Mouse (Mus musculus) C2C12 (cell line): ENCODE results near the gene Ccdc105.

Experiments used
- CTCF ChIP-seq: IDR thresholded peaks from one replicate; pipeline ENCODE4 v1.5.1; 2011; ENCODE audit not compliant: control insufficient read depth, insufficient read depth, insufficient read length
- FOSL1 ChIP-seq: IDR thresholded peaks from one replicate; pipeline ENCODE4 v1.8.0; 2011; ENCODE audit warnings: mild to moderate bottlenecking, low read length; ENCODE audit not compliant: poor library complexity, insufficient read depth, severe bottlenecking

DNA sequence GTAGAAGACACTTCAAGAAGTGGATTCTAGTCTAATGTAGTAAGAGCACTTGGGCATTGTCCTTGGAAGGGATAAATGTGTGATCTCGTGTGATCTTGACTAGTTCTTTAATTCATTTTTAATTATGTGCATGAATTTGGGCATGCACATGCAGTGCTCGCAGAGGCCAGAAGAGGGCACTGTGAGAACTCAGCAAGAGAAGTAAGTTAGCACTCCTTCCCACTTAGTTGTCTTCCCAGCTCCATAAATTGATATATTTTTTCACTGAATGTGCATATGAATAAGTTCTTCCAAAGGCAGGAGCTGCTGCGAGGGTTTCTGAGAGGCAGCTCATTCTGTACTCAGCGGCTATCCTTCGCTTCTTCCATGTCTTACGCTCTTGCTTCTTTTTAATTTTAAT is 3.2 kb upstream of the Ccdc105 start:
- TF ChIP-seq FOSL1, result no peak
- peak; percentile 35 for TF ChIP-seq CTCF
